Mouse (Mus musculus) stomach, embryonic 14.5 days (tissue): ENCODE measurements around the gene Trmt2a. TPM values are rescaled to one million over a fixed set of nuclear protein-coding genes. Genes with fewer than 3 reads are reported as not detected.
A peak's percentile ranks its signal among the peaks of the same experiment; 100 is the strongest.

ENCODE experiments used
- ATAC-seq: fragments of 200-750 bp; cut with Nextera tagmentation; 2 replicates; pipeline ENCODE4 v1.8.0; 2017; ENCODE audit warnings: low read depth, moderate TSS enrichment; ENCODE audit not compliant: insufficient number of reproducible peaks, insufficient read depth, low FRiP score
- H3K27ac ChIP-seq: fragments of 300-500 bp; sonication (generic); 2 replicates; pipeline ENCODE4 v1.5.1; 2014; ENCODE audit warnings: mild to moderate bottlenecking, low read length, moderate library complexity, mixed read lengths
- H3K27me3 ChIP-seq: fragments of 300-500 bp; sonication (generic); 2 replicates; pipeline ENCODE4 v1.6.1; 2014; ENCODE audit warnings: low read length, control low read depth, mixed read lengths; ENCODE audit not compliant: control insufficient read depth, insufficient read depth
- H3K36me3 ChIP-seq: fragments of 300-500 bp; sonication (generic); 2 replicates; pipeline ENCODE4 v1.6.1; 2014; ENCODE audit warnings: mild to moderate bottlenecking, control low read depth, low read length, moderate library complexity, mixed read lengths; ENCODE audit not compliant: control insufficient read depth, insufficient read depth
- H3K4me1 ChIP-seq: fragments of 300-500 bp; sonication (generic); 2 replicates; pipeline ENCODE4 v1.6.1; 2014; ENCODE audit warnings: low read length, control low read depth, mixed read lengths; ENCODE audit not compliant: control insufficient read depth, insufficient read depth
- H3K4me2 ChIP-seq: fragments of 300-500 bp; sonication (generic); replicated peaks from 2 replicates; pipeline ENCODE4 v1.6.1; 2014; ENCODE audit warnings: low read depth, low read length, control low read depth
- H3K4me3 ChIP-seq: fragments of 300-500 bp; sonication (generic); 2 replicates; pipeline ENCODE4 v1.5.1; 2014; ENCODE audit warnings: low read depth, low read length, control low read depth
- H3K9ac ChIP-seq: fragments of 300-500 bp; sonication (generic); replicated peaks from 2 replicates; pipeline ENCODE4 v1.6.1; 2014; ENCODE audit warnings: low read depth, mild to moderate bottlenecking, control low read depth, low read length, moderate library complexity, mixed read lengths
- H3K9me3 ChIP-seq: fragments of 300-500 bp; sonication (generic); 2 replicates; pipeline ENCODE4 v1.6.1; 2016; ENCODE audit warnings: low read depth, low read length, control low read depth; ENCODE audit not compliant: control insufficient read depth
- WGBS: fragments of 180-500 bp; shearing (Covaris S2); extraction: QIAGEN DNeasy Blood & Tissue Kit; methylation state at CpG from one replicate; pipeline ENCODE4 v1.1.7; 2014; 5-methylcytosine and 5-hydroxymethylcytosine counted together
- polyA plus RNA-seq: library from polyadenylated mRNA; unstranded; fragments of >200 nt; fragmentation: Nextera tagmentation; extraction: Ambion mirVana; gene quantifications from 2 replicates; pipeline ENCODE4 v1.2.1, GENCODE M21; 2014

The Trmt2a gene
- polyA plus RNA-seq, result 79.1 and 80.2 TPM in 2 replicates

- peaks cover 63% of the 10 kb centered on the region for H3K36me3 ChIP-seq
- H3K4me1 ChIP-seq, result peaks cover 27% of the 10 kb centered on the region
- H3K4me3 ChIP-seq, result peak within 1 kb of the TSS; percentile 68
- peak within 1 kb of the TSS; percentile 95 for H3K4me2 ChIP-seq
- peak within 1 kb of the TSS; percentile 94 for H3K27ac ChIP-seq
- no peaks in the 10 kb centered on the region for H3K9me3 ChIP-seq
- no peaks in the 10 kb centered on the region for H3K27me3 ChIP-seq
- 2% methylated on average over 95 of the region's 102 CpGs for WGBS
- H3K9ac ChIP-seq, result peak within 1 kb of the TSS; percentile 90
- ATAC-seq, result peak; percentile 96
Measured at GRCm38 (mm10) chr16:18248433-18249363, at the start of gene Trmt2a, which contains the start of gene Ranbp1. Trmt2a (plus strand) TSS chr16:18248679. Ranbp1 (minus strand) TSS chr16:18248732.

GRCm38 (mm10) chr16:18200062-18200461 lies 48.4 kb upstream of the Trmt2a start:
- H3K9ac ChIP-seq, result no peak overlapping the region
- H3K27me3 ChIP-seq, result no peaks in the 10 kb centered on the region
- no peak overlapping the region for H3K27ac ChIP-seq
- ATAC-seq, result no peak
- H3K9me3 ChIP-seq, result no peaks in the 10 kb centered on the region
- H3K4me1 ChIP-seq, result 0 out of 2 replicates have a peak, but pooled peaks cover 3% of the 10 kb centered on the region
- H3K36me3 ChIP-seq, result no peaks in the 10 kb centered on the region
- 77% methylated on average over 2 of the region's 2 CpGs for WGBS
- H3K4me3 ChIP-seq, result no peak overlapping the region
- no peak overlapping the region for H3K4me2 ChIP-seq

GRCm38 (mm10) chr16:18201620-18202019 lies 46.9 kb upstream of the Trmt2a start:
- ATAC-seq, result no peak
- Histone ChIP-seq H3K36me3 (no peaks in the 10 kb centered on the region), H3K27me3 (no peaks in the 10 kb centered on the region), H3K4me1 (0 out of 2 replicates have a peak, but pooled peaks cover 3% of the 10 kb centered on the region), H3K27ac (no peak overlapping the region), H3K4me2 (no peak overlapping the region), H3K9ac (no peak overlapping the region), H3K9me3 (no peaks in the 10 kb centered on the region), H3K4me3 (no peak overlapping the region)
- WGBS, result 28% methylated on average over 1 of the region's 1 CpGs

GRCm38 (mm10) chr16:18202061-18202460 lies 46.4 kb upstream of the Trmt2a start:
- 79% methylated on average over 1 of the region's 1 CpGs for WGBS
- Histone ChIP-seq H3K27me3 (no peaks in the 10 kb centered on the region), H3K9ac (no peak overlapping the region), H3K36me3 (no peaks in the 10 kb centered on the region), H3K4me1 (0 out of 2 replicates have a peak, but pooled peaks cover 3% of the 10 kb centered on the region), H3K4me3 (no peak overlapping the region), H3K4me2 (no peak overlapping the region), H3K27ac (no peak overlapping the region), H3K9me3 (no peaks in the 10 kb centered on the region)
- no peak for ATAC-seq

GRCm38 (mm10) chr16:18203430-18204091 lies 44.9 kb upstream of the Trmt2a start:
- no peak overlapping the region for H3K4me3 ChIP-seq
- no peaks in the 10 kb centered on the region for H3K27me3 ChIP-seq
- ATAC-seq, result no peak
- H3K27ac ChIP-seq, result no peak overlapping the region
- 0 out of 2 replicates have a peak, but pooled peaks cover 3% of the 10 kb centered on the region for H3K4me1 ChIP-seq
- no peaks in the 10 kb centered on the region for H3K36me3 ChIP-seq
- H3K9ac ChIP-seq, result no peak overlapping the region
- no peak overlapping the region for H3K4me2 ChIP-seq
- H3K9me3 ChIP-seq, result no peaks in the 10 kb centered on the region
- WGBS, result 55% methylated on average over 7 of the region's 7 CpGs

GRCm38 (mm10) chr16:18210701-18211416 lies 37.6 kb upstream of the Trmt2a start:
- Histone ChIP-seq H3K4me1 (no peaks in the 10 kb centered on the region), H3K4me3 (no peak overlapping the region), H3K27me3 (no peaks in the 10 kb centered on the region), H3K4me2 (no peak overlapping the region), H3K9ac (no peak overlapping the region), H3K27ac (no peak overlapping the region), H3K9me3 (no peaks in the 10 kb centered on the region), H3K36me3 (no peaks in the 10 kb centered on the region)
- ATAC-seq, result no peak
- 25% methylated on average over 8 of the region's 8 CpGs for WGBS

GRCm38 (mm10) chr16:18211417-18212171 lies 36.9 kb upstream of the Trmt2a start:
- H3K9ac ChIP-seq, result no peak overlapping the region
- H3K4me2 ChIP-seq, result no peak overlapping the region
- no peaks in the 10 kb centered on the region for H3K36me3 ChIP-seq
- H3K27me3 ChIP-seq, result no peaks in the 10 kb centered on the region
- peak; percentile 43; the same call in 1 of the 2 replicates for ATAC-seq
- H3K27ac ChIP-seq, result no peak overlapping the region
- WGBS, result 42% methylated on average over 10 of the region's 10 CpGs
- H3K9me3 ChIP-seq, result no peaks in the 10 kb centered on the region
- H3K4me3 ChIP-seq, result no peak overlapping the region
- no peaks in the 10 kb centered on the region for H3K4me1 ChIP-seq
